Mouse (Mus musculus) gastrocnemius, postnatal 4 days (tissue): ENCODE measurements around the gene Tnfaip3. TPM values are rescaled to one million over a fixed set of nuclear protein-coding genes. Genes with fewer than 3 reads are reported as not detected.

ENCODE experiments used
- DNase-seq, 2 experiments: peaks; one replicate each; pipeline ENCODE4 v3.0.0; 2021 to 2022; ENCODE audit warnings: low spot score in 2 of 2, mixed read lengths in 2 of 2
- total RNA-seq, 2 experiments: library from RNA; stranded (reverse); gene quantifications; 2 replicates each; pipeline ENCODE4 v1.2.3; 2021

Gene Tnfaip3
- total RNA-seq, 2 experiments from 2014 or later = 9.5 to 9.7 TPM

- DNase-seq = no peak
Measured at GRCm38 (mm10) chr10:18966893-18967292, 48.6 kb downstream of the Tnfaip3 start.

DNA sequence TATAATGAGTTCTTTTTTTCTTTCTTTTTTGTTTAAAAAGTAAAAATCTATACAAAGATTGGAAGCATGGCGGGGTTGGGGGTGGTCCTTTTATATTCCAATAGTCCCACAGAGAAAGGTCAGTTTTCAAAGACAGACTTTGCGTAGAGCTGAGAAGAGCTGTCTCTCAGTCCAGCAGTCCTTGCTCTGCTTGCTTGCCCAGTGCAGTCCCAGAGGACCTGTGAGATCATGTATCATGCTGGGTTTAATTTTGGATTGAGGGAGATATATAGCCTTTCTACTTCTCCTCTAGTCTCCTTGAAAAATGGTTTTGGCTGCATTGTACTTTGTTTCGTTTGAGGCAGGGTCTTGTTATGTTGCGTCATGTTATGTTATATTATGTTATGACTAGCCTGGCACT, 49.9 kb downstream of the Tnfaip3 start:
- DNase-seq = peak in 1 of 2 experiments; percentile 43

- DNase-seq = no peak
Measured at GRCm38 (mm10) chr10:18964856-18965255, 50.6 kb downstream of the Tnfaip3 start.

DNA sequence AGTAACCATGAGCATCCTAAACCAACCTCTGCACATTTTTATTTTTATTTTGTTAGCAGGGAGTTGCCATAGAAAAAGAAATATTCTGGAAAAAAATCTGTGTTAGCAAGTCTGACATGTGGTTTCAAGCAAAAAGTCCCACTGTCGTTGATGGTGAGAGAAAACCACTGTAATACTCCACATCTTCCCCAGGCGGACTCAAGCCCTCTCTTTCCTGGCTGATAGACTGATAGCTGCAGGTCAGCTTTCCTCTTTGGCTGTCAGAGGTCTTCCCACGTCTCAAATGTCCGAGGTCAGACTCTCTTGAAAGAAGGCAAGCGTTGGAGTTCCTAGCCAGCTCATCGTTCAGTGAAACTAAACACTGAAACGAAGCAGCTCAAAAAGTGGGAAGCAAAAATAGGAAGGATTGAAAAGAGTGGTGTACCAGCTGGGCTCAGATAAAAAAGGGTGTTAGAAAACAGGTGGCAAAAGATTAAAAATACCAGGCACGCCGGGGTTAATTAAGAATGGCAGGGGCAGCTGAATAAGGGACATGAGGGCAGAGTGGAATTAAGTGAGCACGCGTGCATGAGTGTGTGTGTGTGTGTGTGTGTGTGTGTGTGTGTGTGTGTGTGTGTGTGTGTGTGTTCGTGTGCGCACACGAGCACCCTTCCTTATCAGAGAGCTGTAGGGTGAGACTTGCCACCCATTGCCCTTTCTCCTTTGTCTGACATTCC, 55.5 kb downstream of the Tnfaip3 start:
- DNase-seq = peak in 1 of 2 experiments; percentile 30

GRCm38 (mm10) chr10:18953706-18954071, 61.8 kb downstream of the Tnfaip3 start:
- DNase-seq = no peak

DNA sequence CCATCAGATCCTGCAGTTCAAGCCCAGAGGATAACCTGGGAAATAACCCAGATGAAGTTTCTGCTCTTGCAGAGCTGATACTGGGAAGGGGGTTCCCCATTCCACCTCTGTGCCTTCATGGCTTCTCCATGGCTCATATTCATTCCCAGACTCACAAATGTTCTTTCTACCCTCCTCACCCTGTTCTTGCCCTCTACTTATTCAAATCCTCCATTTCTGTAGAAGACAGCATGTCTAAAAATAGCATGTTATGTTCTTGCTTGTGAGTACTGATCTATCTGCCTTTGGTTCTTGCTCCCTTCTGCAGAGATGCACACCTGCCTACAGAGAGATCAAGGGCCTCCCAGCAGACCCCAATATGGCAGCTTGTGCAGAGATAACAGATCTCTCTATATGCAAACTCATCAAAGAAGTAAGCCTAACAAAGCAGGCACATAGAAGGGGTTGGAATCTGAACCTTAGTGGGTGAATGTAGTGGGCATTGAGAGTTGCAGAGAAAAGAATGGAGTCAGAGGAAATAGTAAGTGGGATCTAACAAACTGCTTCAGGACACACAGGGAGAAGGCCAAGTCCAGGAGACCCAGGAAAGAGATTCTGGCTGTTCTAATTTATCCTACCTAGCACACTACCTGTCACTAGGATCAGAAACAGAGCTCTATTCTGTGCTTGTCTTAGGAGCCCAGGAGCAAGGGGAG, 62.3 kb downstream of the Tnfaip3 start:
- no peak for DNase-seq

Other genes starting within 250 kb of the Tnfaip3 start
- gene Gm4922, start 228.9 kb downstream of the Tnfaip3 start, total RNA-seq = not detected
- gene Perp, start 170.6 kb downstream of the Tnfaip3 start, total RNA-seq = 1 to 10 TPM; 1.2 to 2.1 TPM